Mouse (Mus musculus) heart, adult 18-20 months (tissue): ENCODE results near the gene Abtb2. TPM values are rescaled to one million over a fixed set of nuclear protein-coding genes. Genes with fewer than 3 reads are reported as not detected.

Source experiments
- DNase-seq, 2 experiments: peaks; one replicate each; pipeline ENCODE4 v3.0.0; 2021 to 2022; ENCODE audit warnings: mixed read lengths in 1 of 2
- total RNA-seq, 2 experiments: library from RNA; stranded (reverse); gene quantifications; 2 replicates each; pipeline ENCODE4 v1.2.3; 2021

Abtb2 gene
- total RNA-seq, 2 experiments from 2014 or later, result 22.1 to 26.7 TPM

DNA sequence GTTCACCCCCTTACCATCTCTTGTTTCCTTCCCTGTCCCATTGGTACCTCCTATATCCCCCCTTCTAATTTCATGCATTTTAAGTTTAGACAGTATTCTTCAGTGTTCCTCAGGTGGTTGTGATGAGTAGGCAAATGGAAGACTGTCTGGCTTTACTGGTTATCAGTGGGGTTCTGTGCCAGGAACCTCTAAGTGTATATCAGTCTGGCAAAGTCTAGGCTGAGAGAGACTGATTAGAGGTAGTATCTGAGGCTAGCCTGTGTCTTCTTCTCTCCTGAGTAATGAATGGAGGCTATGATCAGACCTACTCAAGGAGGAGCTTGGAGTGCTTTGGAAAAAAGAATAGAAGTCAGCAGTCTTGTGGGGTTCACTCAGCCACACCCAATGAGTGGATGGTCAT, 18.0 kb downstream of the Abtb2 start:
- DNase-seq, result peak in 1 of 2 experiments; percentile 3

DNA sequence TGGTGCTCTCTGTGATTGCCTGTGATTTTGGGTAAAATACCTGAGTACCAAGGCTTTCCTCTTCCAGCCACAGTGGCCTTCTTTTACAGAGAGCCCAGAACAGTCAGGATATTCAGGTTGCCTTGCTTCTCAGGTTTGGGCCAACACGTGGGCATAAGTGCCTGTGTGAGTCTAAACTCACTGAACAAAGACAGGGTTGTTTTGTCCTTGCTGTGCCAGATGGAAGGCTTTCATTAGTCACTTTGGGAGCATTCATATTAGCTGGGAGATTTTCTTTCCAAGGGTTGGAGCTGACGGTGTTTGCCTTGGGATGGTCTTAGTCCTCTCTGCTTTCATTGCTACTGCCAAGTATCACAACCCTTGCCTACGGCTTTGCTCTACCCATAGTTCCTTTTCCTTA, 20.3 kb downstream of the Abtb2 start:
- DNase-seq, result no peak

DNA sequence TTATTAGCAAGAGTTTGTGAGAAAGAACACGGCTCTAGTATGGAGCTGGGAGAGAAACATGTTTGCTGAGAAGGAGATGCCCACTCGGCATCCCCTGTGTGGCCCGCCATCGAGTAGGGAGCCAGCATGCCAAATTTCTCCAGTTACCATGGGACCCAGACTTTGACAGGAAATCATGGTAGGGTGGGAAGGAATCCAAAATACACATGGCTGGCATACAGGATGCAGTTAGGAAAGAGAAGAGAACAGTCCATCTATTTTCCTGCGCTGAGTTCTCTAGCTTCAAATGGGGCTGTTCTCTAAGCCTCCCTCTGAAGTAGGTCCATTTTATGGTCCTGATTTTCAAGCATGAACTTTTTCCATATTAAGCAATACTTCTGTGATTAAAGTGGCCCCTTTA, 22.7 kb downstream of the Abtb2 start:
- no peak for DNase-seq

DNA sequence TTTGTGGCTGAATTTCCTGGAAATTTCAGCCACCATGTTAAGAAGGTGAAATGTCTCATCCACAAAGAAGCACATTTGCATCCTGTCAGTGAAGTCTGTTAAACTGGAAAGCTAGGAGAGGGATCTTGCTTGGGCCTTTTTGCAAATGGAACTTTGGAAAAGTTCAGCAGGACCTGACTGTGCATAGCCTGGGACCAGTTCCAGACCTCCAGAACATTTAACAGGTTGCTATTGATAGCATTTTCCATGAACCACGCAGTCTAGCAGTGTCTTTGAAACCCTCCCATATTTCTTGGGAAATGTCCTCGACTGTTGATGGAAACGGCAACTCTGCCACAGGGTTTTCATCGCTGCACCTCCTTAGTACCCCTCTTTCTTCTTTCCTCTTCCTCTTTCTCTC, 23.3 kb downstream of the Abtb2 start:
- DNase-seq, result peak; percentile 51 to 56

DNA sequence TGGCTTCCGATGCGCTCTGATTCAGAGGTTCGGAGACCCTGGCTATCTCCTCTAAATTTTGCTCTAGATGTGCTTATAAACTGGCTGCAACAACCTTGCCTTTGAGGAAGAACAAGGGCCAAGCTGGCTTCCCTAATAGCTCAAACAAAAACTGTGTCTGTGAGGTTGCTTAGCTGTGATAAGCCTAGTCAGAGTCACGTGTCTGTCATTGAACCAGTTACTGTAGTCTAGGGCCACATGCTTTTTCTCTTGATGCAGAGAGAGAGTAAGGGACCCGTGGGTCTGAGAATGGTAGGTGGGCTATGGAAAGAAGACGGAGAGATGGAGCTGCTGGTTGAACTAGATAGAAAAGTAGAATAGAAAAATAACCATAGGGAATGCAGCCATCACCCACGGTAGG, 24.5 kb downstream of the Abtb2 start:
- no peak for DNase-seq

DNA sequence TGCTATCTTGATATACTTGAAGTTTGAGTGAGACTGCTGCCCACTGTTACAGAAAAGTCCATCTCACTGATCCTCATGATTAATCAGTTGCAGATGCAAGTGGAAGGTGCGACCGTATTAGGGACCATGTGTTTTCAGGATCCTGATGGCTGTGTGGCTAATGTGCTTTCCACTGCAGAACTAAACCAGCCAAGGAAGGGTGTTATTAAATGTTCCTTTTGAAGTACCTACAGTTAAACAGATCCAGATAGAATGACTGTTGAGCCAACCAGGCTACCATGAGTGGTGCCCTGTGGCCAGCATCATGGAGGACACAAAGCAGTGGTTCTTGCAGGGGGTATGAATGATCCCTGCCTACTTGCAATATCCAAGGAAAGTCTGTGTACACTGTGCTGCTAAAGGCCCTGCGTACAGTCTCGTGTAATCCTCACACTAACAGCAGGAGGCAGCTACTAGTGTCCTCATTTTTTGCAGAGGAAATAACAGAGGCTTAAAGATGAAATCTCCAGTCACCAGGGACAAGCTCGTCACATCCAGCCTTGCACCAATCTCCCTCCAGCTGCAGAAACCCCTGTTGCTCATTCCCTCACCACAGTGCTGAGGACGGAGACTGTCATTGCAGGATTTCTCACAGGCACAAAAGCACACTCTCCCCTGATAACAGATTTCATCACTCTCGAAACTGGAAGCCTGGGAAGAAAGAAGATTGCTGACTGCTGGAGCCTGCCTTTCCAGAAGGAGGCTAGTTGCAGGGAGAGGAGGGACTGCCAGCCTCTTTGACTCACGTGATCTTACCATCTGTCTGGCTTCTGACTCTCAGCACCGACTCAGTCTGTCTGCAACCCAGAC, 25.9 kb downstream of the Abtb2 start:
- peak; percentile 62 to 77 for DNase-seq

DNA sequence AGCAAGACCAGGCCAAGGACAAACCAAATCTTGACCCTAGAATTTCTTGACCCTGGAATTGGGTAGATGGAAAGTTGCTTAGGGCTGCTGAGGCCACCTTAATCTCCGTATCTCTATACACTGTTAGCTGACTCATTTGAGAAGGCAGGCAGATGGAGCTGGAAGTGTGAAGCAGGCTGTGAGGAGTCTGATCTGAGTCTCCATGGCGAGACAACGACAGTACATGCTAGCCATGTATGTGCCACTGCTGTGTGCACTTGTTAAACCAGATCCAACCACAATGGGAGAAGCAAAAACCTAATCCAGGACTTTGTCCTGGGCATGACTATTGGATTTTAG, 26.4 kb downstream of the Abtb2 start:
- DNase-seq, result no peak

DNA sequence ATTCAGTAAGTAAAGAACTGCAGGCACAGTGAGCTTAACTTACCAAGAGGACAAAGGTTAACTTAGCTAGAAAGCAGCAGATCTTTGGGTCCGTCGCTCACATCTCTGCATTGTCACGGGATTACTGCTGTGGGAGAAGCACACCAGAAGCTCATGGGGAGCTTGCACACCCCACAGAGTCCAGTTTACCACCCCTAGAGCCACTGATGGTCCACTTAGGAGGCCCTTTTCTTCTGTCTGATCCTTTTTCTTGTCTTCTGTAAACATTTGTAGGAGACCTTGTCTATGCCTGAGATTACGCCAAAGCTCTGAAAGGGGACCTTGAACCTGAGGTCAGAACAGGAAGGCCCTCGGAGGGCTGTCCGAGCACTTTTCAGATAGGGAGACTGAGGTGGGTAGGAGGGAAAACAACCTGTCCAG, 28.5 kb downstream of the Abtb2 start:
- no peak for DNase-seq

DNA sequence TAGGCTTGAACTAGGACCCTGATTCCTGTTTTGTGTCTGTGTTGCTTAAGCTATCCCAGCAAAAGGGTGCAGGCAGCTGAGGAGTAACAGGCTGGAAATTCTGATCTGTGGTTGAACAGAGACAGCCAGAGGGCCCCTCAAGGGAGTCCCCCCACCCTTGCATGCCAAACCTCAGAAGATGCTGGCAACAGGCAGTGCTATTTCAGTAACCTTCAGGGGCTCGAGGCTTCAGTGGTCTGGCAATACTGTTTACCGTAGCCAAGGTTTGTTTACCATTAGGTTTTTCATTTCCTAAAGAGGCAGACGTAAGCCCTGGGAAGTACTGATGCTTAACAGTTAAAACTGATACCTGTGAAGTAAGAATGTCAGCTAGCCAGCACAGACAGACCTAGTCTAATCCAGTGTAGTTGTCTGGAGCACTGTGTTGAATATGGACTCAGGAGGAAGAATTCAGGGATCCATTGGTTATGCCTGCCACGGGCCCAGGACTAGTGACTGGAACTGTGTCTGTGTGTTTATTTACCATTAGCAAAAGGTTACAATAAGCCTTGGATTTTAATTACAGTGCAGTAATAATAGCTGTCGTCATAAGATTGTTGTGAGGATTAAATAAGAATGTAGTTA, 29.0 kb downstream of the Abtb2 start:
- DNase-seq, result no peak

DNA sequence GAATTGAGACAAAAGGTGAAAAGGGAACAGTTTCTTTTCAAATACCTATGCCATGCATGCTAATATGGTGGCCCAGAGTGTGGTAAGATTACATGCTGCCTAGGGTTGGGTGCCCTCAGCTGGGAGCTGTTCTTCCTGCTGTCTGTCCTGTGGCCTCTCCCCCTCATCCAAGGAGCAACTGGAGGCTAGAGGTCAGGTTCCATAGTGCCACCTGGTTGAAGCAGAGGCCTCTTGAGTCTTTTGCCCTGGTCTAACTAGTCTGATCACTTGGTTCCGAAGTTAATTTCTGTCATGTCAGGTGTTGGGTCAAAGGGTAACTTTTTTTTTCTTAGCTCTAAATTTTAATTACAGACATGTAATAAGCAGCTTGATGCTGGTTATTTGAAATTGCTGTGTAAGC, 33.2 kb downstream of the Abtb2 start:
- no peak for DNase-seq

DNA sequence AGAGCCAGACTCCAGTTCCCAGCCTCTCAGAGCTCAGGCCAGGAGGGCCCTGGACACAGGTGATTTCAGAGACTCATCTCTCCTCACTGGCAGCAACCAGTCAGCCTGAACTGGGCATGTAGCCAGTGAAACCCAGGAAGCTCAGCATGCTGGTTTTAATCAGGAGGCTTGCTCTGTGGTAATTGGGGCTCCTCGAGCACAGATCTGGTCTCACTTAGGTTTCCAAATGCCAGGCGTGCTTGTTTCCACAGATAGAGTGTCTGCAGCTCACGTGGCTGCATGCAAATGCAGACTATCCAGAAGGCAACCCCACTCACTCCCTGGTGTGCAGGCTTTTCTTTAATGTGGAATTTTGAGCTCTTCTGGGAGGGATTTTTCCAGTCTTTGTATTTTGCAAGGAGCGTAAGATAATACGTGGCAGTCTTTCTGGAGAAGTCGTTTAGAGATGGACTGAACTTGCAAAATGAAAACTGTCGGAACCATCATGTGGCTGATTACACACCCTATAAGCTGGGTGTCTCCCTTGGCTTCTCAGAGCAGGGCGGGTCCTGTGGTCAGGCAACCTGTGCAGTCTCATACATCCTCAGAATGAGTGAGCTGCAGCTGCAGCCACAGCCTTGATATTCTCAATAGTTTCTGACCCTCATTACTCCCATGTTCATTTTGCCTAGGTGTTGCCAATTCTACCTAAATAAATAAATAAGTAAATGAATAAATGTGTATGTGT, 34.2 kb downstream of the Abtb2 start:
- DNase-seq, result peak; percentile 67 to 73

DNA sequence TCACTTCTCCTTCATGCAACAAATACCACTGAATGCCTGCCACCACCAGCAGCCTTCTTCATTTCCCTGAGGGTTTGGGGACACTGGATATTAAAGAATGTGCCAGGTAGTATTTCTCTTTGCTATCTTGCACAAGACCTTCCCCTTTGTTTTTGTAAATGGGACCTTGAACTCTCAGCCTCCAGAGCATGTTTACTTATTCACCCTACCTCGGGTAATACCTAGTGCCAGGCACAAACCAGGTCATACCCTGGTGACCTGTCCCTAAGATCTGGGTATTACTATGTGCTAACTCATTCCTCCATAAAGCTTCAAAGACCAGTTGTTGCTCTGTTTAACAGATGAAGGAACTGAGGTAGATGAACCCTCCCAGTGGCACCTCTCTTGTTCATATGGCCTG, 35.0 kb downstream of the Abtb2 start:
- DNase-seq, result no peak

DNA sequence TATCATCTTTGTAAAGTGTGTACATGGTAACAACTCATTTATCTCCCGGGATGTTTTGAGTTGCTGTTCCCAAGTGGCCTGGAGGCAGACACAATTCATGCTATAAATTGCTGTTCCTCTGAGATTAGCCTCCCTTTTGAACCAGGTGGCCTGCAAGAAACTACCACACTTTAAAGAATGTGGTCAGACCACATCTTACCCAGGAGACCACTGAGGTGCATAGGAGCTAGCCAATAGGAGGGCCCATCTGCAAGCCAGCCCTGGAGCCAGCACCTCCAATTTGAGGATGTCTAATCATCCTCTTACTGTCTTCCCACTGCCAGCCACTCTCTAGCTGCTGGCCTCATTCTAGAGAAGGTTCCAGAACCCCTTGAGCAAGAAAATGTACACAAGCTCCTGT, 35.4 kb downstream of the Abtb2 start:
- DNase-seq, result no peak

DNA sequence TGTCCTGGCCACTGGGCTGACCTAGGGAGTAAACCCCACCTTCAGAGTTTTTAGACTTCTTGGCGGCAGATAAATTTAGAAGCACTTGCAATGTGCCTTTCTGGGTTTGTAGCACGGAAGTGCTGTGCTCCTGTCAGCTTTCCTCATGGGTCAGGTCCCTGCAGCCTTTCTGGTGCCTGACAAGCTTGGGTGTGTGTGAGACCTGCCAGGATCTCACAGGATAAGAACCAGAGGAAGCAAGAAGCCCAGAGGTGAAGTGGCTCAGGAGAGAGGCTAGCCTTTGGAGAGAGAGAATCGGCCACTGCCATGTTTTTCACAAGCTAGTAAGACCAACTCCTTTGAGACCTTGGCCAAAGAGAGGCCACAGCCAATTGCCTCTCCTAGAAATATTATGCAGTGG, 37.1 kb downstream of the Abtb2 start:
- peak in 1 of 2 experiments; percentile 28 for DNase-seq

DNA sequence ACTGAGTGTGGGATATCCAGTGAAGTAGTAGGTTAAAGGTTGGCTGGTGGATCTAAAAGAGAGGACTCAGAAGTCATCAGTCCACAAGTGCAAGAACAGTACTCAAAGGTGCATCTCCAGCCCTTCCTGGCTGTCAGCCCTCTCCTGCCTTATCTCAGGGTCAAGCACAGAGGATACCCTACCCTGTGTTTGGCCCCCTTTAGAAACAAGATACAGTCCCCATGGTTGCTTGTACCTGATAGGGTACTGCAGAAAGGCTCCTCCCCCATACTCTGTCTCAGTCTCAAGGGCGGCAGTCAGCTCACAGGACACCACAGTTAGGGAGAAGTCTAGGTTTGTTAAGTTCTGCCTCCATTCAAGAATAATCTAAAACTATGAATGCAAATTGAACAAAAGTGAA, 37.8 kb downstream of the Abtb2 start:
- no peak for DNase-seq

DNA sequence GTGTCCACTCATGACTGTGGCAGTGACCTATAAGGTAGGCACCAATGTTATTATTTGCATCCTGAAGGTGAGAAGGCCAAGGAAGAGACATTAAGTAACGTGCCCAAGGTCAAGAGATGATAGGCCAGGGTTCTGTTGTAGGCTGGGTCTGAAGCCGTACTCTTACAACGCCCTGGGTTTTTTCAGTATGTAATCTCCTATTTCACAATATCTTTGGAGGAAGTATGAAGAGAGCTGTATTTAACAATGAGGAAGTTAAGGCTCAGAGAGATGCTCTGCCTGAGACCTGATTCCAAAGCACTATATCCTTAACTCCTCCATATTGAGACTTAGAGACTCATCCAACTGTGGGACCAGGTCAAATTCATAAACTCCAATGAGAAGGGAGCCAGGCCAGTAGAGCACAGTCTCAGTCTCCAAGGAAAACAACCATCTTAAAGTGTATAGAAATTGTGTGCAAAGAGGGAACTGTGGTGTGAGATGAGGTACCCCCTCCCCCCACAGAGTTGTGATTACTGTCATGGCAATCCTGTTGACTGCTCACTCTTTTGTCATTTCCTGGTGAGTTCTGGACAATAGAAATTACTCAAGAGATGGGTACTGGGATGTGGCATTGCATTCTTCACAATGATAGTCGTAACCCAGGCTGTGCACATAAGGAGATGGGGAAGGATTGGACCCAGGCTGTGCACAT, 39.8 kb downstream of the Abtb2 start:
- DNase-seq, result no peak

DNA sequence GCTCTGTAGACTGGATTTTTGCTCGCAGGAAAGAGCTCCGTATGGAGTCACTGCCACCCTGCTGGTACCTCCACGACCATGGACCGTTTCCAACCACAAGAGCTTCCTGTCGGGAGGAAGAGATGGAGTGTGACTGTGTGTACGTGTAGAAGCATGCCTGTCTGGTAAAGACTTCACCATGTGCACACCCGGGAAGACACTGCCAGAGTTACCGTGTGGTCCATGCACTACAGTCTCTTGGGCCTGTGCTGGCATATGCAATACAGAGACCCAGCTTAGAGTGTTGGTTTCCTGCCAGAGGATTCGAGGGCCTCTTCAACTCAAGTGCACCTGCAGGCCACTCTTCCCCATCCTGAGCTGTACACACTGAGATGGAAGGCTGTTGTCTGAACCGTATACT, 41.8 kb downstream of the Abtb2 start:
- peak in 1 of 2 experiments; percentile 27 for DNase-seq

DNA sequence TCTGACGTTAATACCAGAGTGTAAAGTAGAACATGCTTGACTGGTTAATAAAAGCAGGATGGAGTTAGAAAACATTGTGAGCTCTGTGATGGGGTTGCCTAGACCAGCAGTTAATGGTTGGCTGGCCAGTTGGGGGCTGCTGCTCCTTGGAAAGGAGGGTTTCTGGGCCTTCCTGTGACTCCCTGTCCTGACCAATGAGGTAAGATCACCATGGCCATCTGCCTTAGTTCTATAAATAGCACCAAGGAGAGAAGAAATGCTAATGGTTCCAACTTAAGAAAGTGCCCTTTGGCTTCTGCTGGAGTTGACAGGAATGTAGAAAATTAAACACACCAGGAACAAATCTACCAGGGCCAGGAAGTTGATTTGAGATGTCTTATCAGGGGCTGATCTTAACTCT, 42.8 kb downstream of the Abtb2 start:
- no peak for DNase-seq

DNA sequence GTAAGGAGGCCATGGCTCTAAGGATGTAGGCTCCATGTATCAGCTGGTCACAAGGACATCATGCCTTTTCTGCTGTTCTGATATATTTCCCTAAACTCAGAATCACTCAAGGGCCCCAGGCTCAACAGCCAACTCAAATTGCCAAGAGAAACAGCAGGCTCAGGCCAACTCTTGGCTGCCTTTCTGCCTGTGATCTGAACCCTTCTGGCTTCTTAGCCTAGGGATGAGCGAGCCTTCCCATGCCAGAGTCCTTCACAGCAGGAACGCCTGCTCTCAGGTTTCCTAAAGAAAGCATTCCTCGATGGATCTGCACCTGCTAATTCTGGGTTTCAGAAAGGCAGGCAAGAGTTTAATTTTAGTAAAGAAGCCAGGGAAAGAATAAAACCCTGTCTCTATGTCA, 43.4 kb downstream of the Abtb2 start:
- peak; percentile 64 to 71 for DNase-seq

DNA sequence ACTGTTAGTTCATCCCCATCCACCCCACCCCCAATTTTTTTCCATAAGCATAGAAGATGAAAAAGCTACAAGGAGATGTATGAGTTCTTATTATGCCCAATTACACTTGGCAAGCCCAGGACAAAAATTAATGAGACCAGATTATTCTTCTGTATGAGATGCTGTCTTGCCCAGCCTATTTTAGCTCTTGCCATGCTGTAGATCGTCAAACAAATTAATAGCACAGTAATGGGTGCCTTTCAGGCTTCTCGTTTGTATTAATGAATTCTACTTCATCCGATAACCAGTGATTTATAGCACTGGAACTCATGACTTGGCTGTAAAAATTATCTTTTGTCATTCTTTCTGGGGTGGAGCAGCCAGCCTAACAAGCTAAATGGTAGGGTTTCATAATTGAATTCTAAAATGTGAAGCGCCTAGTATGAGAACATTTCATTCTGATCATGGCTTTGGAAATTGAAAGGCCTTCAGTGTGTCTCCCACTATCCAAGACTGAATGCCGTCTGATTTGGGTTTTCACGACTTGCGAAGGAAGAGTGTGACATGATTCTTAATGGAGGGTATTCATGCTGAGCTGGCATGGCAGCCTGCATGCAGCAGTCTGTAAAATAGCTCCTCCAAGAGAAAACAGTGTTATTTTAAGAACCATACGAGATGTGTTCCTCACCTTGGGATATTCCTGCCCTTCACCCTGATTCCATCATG, 44.9 kb downstream of the Abtb2 start:
- DNase-seq, result no peak

DNA sequence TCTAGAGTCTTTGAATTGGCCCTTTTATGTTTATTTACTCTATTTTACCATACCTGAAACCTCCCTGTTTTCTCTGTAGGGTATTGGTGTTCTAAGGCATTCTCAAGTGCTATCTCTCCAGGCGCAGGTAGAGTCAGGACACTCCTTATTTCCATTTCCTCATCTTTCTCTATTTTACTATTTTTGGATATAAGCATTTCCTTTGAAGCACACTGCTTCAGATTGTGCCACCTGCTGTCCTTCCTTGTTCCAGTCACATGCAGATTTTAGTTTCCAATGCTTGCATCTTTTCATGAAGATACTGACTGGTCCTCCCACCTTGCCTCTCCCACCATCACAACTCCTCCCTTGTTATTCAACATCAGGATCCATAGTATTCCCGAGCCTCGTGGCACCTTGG, 47.8 kb downstream of the Abtb2 start:
- no peak for DNase-seq

DNA sequence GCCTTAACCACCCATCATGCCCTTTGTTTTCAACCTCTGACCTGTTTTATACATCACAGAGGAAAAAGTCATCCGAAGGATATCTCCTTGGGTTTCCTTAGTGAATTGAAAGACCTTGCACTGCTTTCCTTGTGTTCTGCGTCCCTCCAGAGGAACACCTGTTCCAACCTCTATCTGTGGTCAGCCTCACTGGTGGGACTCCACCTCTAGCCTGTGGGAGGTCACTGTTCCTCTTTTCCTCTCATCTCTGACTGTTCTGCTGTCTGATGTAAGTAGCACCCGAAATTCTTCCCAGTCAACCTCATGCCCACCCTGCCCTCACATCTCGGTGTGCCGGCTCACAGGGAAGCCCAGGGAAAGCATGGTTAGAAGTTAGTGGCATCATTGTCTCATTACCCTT, 48.9 kb downstream of the Abtb2 start:
- no peak for DNase-seq
